ENCODE assay signal across 9 mouse cellular contexts in the genomic region with DNA sequence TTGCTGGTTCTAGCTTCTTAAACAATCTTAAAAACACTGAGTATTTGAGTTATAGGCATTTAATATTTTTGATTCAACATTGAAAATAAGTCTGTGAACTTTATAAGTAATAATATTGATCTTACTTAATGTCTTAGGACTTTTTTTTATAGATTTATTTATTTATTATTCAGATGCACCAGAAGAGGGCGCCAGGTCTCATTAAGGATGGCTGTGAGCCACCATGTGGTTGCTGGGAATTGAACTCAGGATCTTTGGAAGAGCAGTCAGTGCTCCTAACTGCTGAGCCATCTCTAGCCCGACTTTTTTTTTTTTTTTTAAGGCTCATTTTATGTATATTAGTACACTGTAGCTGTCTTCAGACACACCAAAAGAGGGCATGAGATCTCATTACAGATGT. TPM values are rescaled to one million over a fixed set of nuclear protein-coding genes. Genes with fewer than 3 reads are reported as not detected.
DNase-seq lines count a peak whose midpoint lies in the region; ATAC-seq and TF ChIP-seq lines count a peak whose summit lies in the region.
"Had no signal": no experiment of that assay in that cellular context is flagged by ENCODE, and none has a peak within 500 bp of the region (broad histone marks: within the 10 kb centered on the region; RNA-seq: fewer than 3 reads in every experiment).

No protein-coding gene starts in this region.

- no peak for ATAC-seq in intestine, postnatal 0 days
- no peak for ATAC-seq in intestine, embryonic 15.5 days
- ATAC-seq in liver, embryonic 15.5 days (ENCODE audit: insufficient read depth): no peak
- no peak for ATAC-seq in frontal cortex, adult (ENCODE audit: low TSS enrichment)
- ATAC-seq: forebrain, embryonic 15.5 days had no signal

- dilution Hi-C loops in CH12.LX (cut with MboI; ENCODE audit: extremely low pct_ligation_motif_present, extremely low pct_unique_long_range_greater_than_20kb, low sequenced_read_pairs): no loop called here

- H3K4me1 ChIP-seq in intestine, postnatal 0 days (replicated peaks; ENCODE audit: control insufficient read depth, insufficient read depth, low read length): peaks cover 10% of the 10 kb centered on the region; the same call in 1 of the 2 replicates
- 0 out of 2 replicates have a peak, but pooled peaks cover 2% of the 10 kb centered on the region for H3K4me1 ChIP-seq in intestine, embryonic 15.5 days (replicated peaks)
- H3K4me1 ChIP-seq in CH12.LX (ENCODE audit: control insufficient read depth in 1 of 2, insufficient read depth in 2 of 2): peaks cover 2 to 36% of the 10 kb centered on the region in 2 experiments; a peak in 2 of 4 replicates
- H3K4me1 ChIP-seq in liver, embryonic 15.5 days (replicated peaks): peaks cover 42% of the 10 kb centered on the region

- in situ Hi-C loops in CH12.LX (cut with MboI; ENCODE audit: low pct_ligation_motif_present, low pct_unique_long_range_greater_than_20kb, low sequenced_read_pairs): no loop called here

- H3K27ac ChIP-seq in intestine, postnatal 0 days (ENCODE audit: low read depth, low read length): no peak overlapping the region
- no peak overlapping the region for H3K27ac ChIP-seq in intestine, embryonic 15.5 days
- H3K27ac ChIP-seq in CH12.LX (ENCODE audit: insufficient read depth, low read depth): no peak overlapping the region
- H3K27ac ChIP-seq in liver, embryonic 15.5 days (replicated peaks): no peak overlapping the region
- H3K27ac ChIP-seq: forebrain, embryonic 15.5 days had no signal

- no peak for TF ChIP-seq POLR2A in CH12.LX (IDR thresholded peaks at IDR 0.05; ENCODE audit: low read depth, low read length)

- H3K9ac ChIP-seq in intestine, postnatal 0 days (ENCODE audit: low read depth, low read length): no peak overlapping the region
- no peak overlapping the region for H3K9ac ChIP-seq in intestine, embryonic 15.5 days
- no peak overlapping the region for H3K9ac ChIP-seq in CH12.LX (ENCODE audit: insufficient read depth, low read depth)
- no peak overlapping the region for H3K9ac ChIP-seq in liver, embryonic 15.5 days
- H3K9ac ChIP-seq: forebrain, embryonic 15.5 days had no signal

- H3K27me3 ChIP-seq in intestine, postnatal 0 days (replicated peaks; ENCODE audit: control insufficient read depth, insufficient read depth, low read length): no peaks in the 10 kb centered on the region
- H3K27me3 ChIP-seq in intestine, embryonic 15.5 days (replicated peaks): no peaks in the 10 kb centered on the region
- no peaks in the 10 kb centered on the region for H3K27me3 ChIP-seq in CH12.LX (replicated peaks)
- no peaks in the 10 kb centered on the region for H3K27me3 ChIP-seq in liver, embryonic 15.5 days
- H3K27me3 ChIP-seq: forebrain, embryonic 15.5 days had no signal

- H3K79me2 ChIP-seq in CH12.LX (replicated peaks; ENCODE audit: control insufficient read depth, extremely low read depth, insufficient read depth, poor library complexity, severe bottlenecking): peaks cover 61% of the 10 kb centered on the region

- H3K36me3 ChIP-seq in intestine, postnatal 0 days (ENCODE audit: control insufficient read depth, insufficient read depth): peaks cover 10% of the 10 kb centered on the region; the same call in 1 of the 2 replicates
- H3K36me3 ChIP-seq in intestine, embryonic 15.5 days: no peaks in the 10 kb centered on the region
- peaks cover 7 to 29% of the 10 kb centered on the region in 2 experiments for H3K36me3 ChIP-seq in CH12.LX (replicated peaks in 1 of 2; ENCODE audit: control insufficient read depth in 1 of 2, insufficient read depth in 1 of 2, low read length in 1 of 2)
- peaks cover 23% of the 10 kb centered on the region for H3K36me3 ChIP-seq in liver, embryonic 15.5 days (replicated peaks)

- no peaks in the 10 kb centered on the region for H3K9me3 ChIP-seq in intestine, postnatal 0 days (ENCODE audit: control insufficient read depth)
- H3K9me3 ChIP-seq in intestine, embryonic 15.5 days: no peaks in the 10 kb centered on the region
- H3K9me3 ChIP-seq in CH12.LX (replicated peaks; ENCODE audit: low read length): no peaks in the 10 kb centered on the region
- H3K9me3 ChIP-seq in liver, embryonic 15.5 days (replicated peaks): no peaks in the 10 kb centered on the region
- H3K9me3 ChIP-seq: forebrain, embryonic 15.5 days had no signal

- TF ChIP-seq CTCF in intestine, postnatal 0 days (IDR thresholded peaks at IDR 0.05; ENCODE audit: low read depth): peak; percentile 51
- peak in 1 of 2 experiments; percentile 58; a peak in 2 of 4 replicates for TF ChIP-seq CTCF in CH12.LX (conservative IDR thresholded peaks at IDR 0.05 in 1 of 2, IDR thresholded peaks at IDR 0.05 in 1 of 2; ENCODE audit: low read depth in 2 of 2, low read length in 2 of 2)

- 49% methylated on average over 2 of the region's 2 CpGs for WGBS in intestine, postnatal 0 days
- WGBS in intestine, embryonic 15.5 days: 60% methylated on average over 2 of the region's 2 CpGs
- 26% methylated on average over 2 of the region's 2 CpGs for WGBS in liver, embryonic 15.5 days (ENCODE audit: insufficient replicate concordance)

- no peak overlapping the region for H3K4me2 ChIP-seq in intestine, postnatal 0 days (replicated peaks; ENCODE audit: low read depth)
- no peak overlapping the region for H3K4me2 ChIP-seq in intestine, embryonic 15.5 days (replicated peaks)
- peak overlapping the region; percentile 63; the same call in 1 of the 2 replicates for H3K4me2 ChIP-seq in CH12.LX (ENCODE audit: insufficient read depth, low read depth, poor library complexity, severe bottlenecking)
- peak overlapping the region; percentile 72; the same call in 1 of the 2 replicates for H3K4me2 ChIP-seq in liver, embryonic 15.5 days

- DNase-seq in CH12.LX (ENCODE audit: extremely low read depth) (peak; percentile 34), NIH3T3 (ENCODE audit: low read depth) (peak; percentile 37)
- no peak for DNase-seq in thymus, adult 18-20 months
- DNase-seq in left cerebral cortex, adult 8-10 months (ENCODE audit: low spot score in 2 of 2): no peak

- H3K4me3 ChIP-seq in intestine, postnatal 0 days (ENCODE audit: low read depth, low read length): no peak overlapping the region
- no peak overlapping the region for H3K4me3 ChIP-seq in intestine, embryonic 15.5 days (replicated peaks)
- H3K4me3 ChIP-seq in CH12.LX (replicated peaks in 1 of 3; ENCODE audit: low read depth in 2 of 3, low read length in 2 of 3, poor library complexity in 1 of 3): peak overlapping the region in 1 of 3 experiments; percentile 87
- H3K4me3 ChIP-seq in liver, embryonic 15.5 days (replicated peaks): no peak overlapping the region

- TF ChIP-seq RAD21 in CH12.LX (IDR thresholded peaks at IDR 0.05; ENCODE audit: low read depth, low read length): no peak

- TF ChIP-seq EP300 in CH12.LX (IDR thresholded peaks at IDR 0.05; ENCODE audit: low read length): no peak

TF ChIP-seq in CH12.LX, 34 proteins besides CTCF, POLR2A, EP300 and RAD21:
- no peak for TF ChIP-seq MAZ (IDR thresholded peaks at IDR 0.05; ENCODE audit: low read depth, low read length)
- no peak for TF ChIP-seq ZC3H11A (IDR thresholded peaks at IDR 0.05; ENCODE audit: low read depth, low read length)
- peak; percentile 45; the same call in 1 of the 2 replicates for TF ChIP-seq MYC (IDR thresholded peaks at IDR 0.05; ENCODE audit: low read depth, low read length)
- peak; percentile 43; the same call in 1 of the 2 replicates for TF ChIP-seq MXI1 (IDR thresholded peaks at IDR 0.05; ENCODE audit: low read depth, low read length)
- no peak for TF ChIP-seq ZMIZ1 (IDR thresholded peaks at IDR 0.05; ENCODE audit: low read depth, low read length)
- no peak for TF ChIP-seq HCFC1 (IDR thresholded peaks at IDR 0.05; ENCODE audit: low read depth, low read length)
- no peak for TF ChIP-seq NRF1 (IDR thresholded peaks at IDR 0.05; ENCODE audit: low read depth, low read length)
- TF ChIP-seq USF2 (conservative IDR thresholded peaks at IDR 0.05; ENCODE audit: low read depth, low read length): no peak
- TF ChIP-seq KAT2A (IDR thresholded peaks at IDR 0.05; ENCODE audit: insufficient replicate concordance, low read length): no peak
- TF ChIP-seq BHLHE40 (IDR thresholded peaks at IDR 0.05; ENCODE audit: low read depth, low read length): no peak
- TF ChIP-seq ZNF384 (IDR thresholded peaks at IDR 0.05; ENCODE audit: low read depth, low read length): peak; percentile 74
- TF ChIP-seq USF1 (IDR thresholded peaks at IDR 0.05; ENCODE audit: low read depth, low read length): no peak
TF ChIP-seq in CH12.LX: peak in this region for 3.

RNA-seq across cellular contexts. Expression of a gene that starts 2.5 kb away (rescaled TPM):
- 38.1 TPM in 2 replicates for polyA plus RNA-seq in intestine, postnatal 0 days (2015; fragmentation: Nextera tagmentation; extraction: Ambion mirVana)
- 107 and 109 TPM in 2 replicates for polyA plus RNA-seq in intestine, embryonic 15.5 days (2015; fragmentation: Nextera tagmentation; extraction: Ambion mirVana)
- total RNA-seq in CH12.LX (2012; rRNA removed): 84.2 and 130 TPM in 2 replicates
- 186 and 208 TPM in 2 replicates for total RNA-seq in CH12.LX (2014; rRNA removed)
- 242 and 246 TPM in 2 replicates for polyA plus RNA-seq in CH12.LX (2012; ENCODE audit: insufficient read length, low read depth)
- 43.3 and 43.6 TPM in 2 replicates for polyA plus RNA-seq in liver, embryonic 15.5 days (2015; fragmentation: Nextera tagmentation; extraction: Ambion mirVana)
- total RNA-seq in left cerebral cortex, adult 8-10 months (2022): 100 to 1,000 TPM; 121 to 128 (median 124) TPM

RNA-seq across cellular contexts. Expression of a gene that starts 32.8 kb away (rescaled TPM):
- 0.44 and 0.59 TPM in 2 replicates for polyA plus RNA-seq in intestine, postnatal 0 days (2015; fragmentation: Nextera tagmentation; extraction: Ambion mirVana)
- polyA plus RNA-seq in intestine, embryonic 15.5 days (2015; fragmentation: Nextera tagmentation; extraction: Ambion mirVana): 1.7 and 2.2 TPM in 2 replicates
- total RNA-seq in CH12.LX (2012; rRNA removed) (4.0 and 4.4 TPM in 2 replicates), CH12.LX (2014; rRNA removed) (3.2 and 3.8 TPM in 2 replicates)
- 15.3 and 16.9 TPM in 2 replicates for polyA plus RNA-seq in CH12.LX (2012; ENCODE audit: insufficient read length, low read depth)
- polyA plus RNA-seq in liver, embryonic 15.5 days (2015; fragmentation: Nextera tagmentation; extraction: Ambion mirVana): 2.0 and 2.3 TPM in 2 replicates
- total RNA-seq in left cerebral cortex, adult 8-10 months (2022): under 1 TPM; 0.41 to 0.63 (median 0.54) TPM

Comparison
In these comparisons a context has a peak if more than half of its experiments do, and no peak if none do; other contexts are left out.
1. H3K4me2 ChIP-seq: peak in CH12.LX (single experiment) and liver, embryonic 15.5 days (single experiment); none in intestine, postnatal 0 days (single experiment) and intestine, embryonic 15.5 days (single experiment).
2. DNase-seq: peak in CH12.LX (single experiment) and NIH3T3 (single experiment); none in thymus, adult 18-20 months (0 of 2) and left cerebral cortex, adult 8-10 months (0 of 2).